Mouse (Mus musculus) colon, adult 2 months (tissue): Measurements from ENCODE around the gene Slc25a14. TPM values are rescaled to one million over a fixed set of nuclear protein-coding genes. Genes with fewer than 3 reads are reported as not detected.

ENCODE experiments used
- polyA plus RNA-seq: library from polyadenylated mRNA; depleted of rRNA; stranded (reverse); fragments of >200 nt; gene quantifications from 2 replicates; pipeline ENCODE4 v1.2.3, GENCODE M21; 2012; rRNA removed

Slc25a14 gene
- 2.0 and 2.3 TPM in 2 replicates for polyA plus RNA-seq

GRCm38 (mm10) chrX:48623379-48624053 is at the start of gene Slc25a14:
TSS of gene Slc25a14 (plus strand) at chrX:48623413.

GRCm38 (mm10) chrX:48594099-48594760 is 29.0 kb upstream of the Slc25a14 start, which contains the start of gene Zfp280c:
TSS of gene Zfp280c (minus strand) at chrX:48594504.

GRCm38 (mm10) chrX:48674171-48674570 is 51.0 kb downstream of the Slc25a14 start, which contains the start of gene Gpr119:
TSS of gene Gpr119 (minus strand) at chrX:48674478.

GRCm38 (mm10) chrX:48694864-48695371 is 71.7 kb downstream of the Slc25a14 start, which contains the start of gene Rbmx2:
TSS of gene Rbmx2 (plus strand) at chrX:48695004.

Other genes with a start within 250 kb of the Slc25a14 start
- 28.8 and 31.5 TPM in 2 replicates for gene Elf4, start 160.3 kb upstream of the Slc25a14 start, polyA plus RNA-seq
- 8.5 and 9.2 TPM in 2 replicates for gene Aifm1, start 109.8 kb upstream of the Slc25a14 start, polyA plus RNA-seq
- 0.83 and 1.4 TPM in 2 replicates for gene Rab33a, start 104.1 kb upstream of the Slc25a14 start, polyA plus RNA-seq
- 0.55 and 0.76 TPM in 2 replicates for gene Zfp280c, start 28.9 kb upstream of the Slc25a14 start, polyA plus RNA-seq
- 0.52 and 0.88 TPM in 2 replicates for gene Gpr119, start 51.1 kb downstream of the Slc25a14 start, polyA plus RNA-seq
- gene Rbmx2, start 71.6 kb downstream of the Slc25a14 start, polyA plus RNA-seq = 0.48 and 0.72 TPM in 2 replicates